In genomic region chr7:27602835-27603234, GRCm38 (mm10) we compare ENCODE assay signal across 14 mouse cellular contexts. TPM values are rescaled to one million over a fixed set of nuclear protein-coding genes. Genes with fewer than 3 reads are reported as not detected.
DNase-seq lines count a peak whose midpoint lies in the region; ATAC-seq and TF ChIP-seq lines count a peak whose summit lies in the region.
"Had no signal": no experiment of that assay in that cellular context is flagged by ENCODE, and none has a peak within 500 bp of the region (broad histone marks: within the 10 kb centered on the region; RNA-seq: fewer than 3 reads in every experiment).

No protein-coding gene starts in this region.

- peak overlapping the region; percentile 85 for H3K27ac ChIP-seq in forebrain, embryonic 15.5 days (replicated peaks)
- no peak overlapping the region for H3K27ac ChIP-seq in forebrain, embryonic 10.5 days
- H3K27ac ChIP-seq in layer of hippocampus, adult 2 months: peak overlapping the region; percentile 93
- no peak overlapping the region for H3K27ac ChIP-seq in CH12.LX (ENCODE audit: insufficient read depth, low read depth)
- peak overlapping the region; percentile 50; the same call in 1 of the 2 replicates for H3K27ac ChIP-seq in intestine, embryonic 16.5 days (ENCODE audit: low read length)

- H3K9me3 ChIP-seq in forebrain, embryonic 15.5 days: no peaks in the 10 kb centered on the region
- no peaks in the 10 kb centered on the region for H3K9me3 ChIP-seq in forebrain, embryonic 10.5 days
- no peaks in the 10 kb centered on the region for H3K9me3 ChIP-seq in CH12.LX (replicated peaks; ENCODE audit: low read length)
- H3K9me3 ChIP-seq in intestine, embryonic 16.5 days (ENCODE audit: control insufficient read depth, low read length): no peaks in the 10 kb centered on the region

- no peak for ATAC-seq in forebrain, embryonic 15.5 days (replicated peaks)
- peak; percentile 52 for ATAC-seq in intestine, embryonic 16.5 days
- ATAC-seq: inflammation-experienced regulatory T-cells, adult 6 months had no signal

- no peak for TF ChIP-seq EP300 in CH12.LX (IDR thresholded peaks at IDR 0.05; ENCODE audit: low read length)

- in situ Hi-C loops in CH12.LX (cut with MboI; ENCODE audit: low pct_ligation_motif_present, low pct_unique_long_range_greater_than_20kb, low sequenced_read_pairs): no loop called here

- dilution Hi-C loops in CH12.LX (cut with MboI; ENCODE audit: extremely low pct_ligation_motif_present, extremely low pct_unique_long_range_greater_than_20kb, low sequenced_read_pairs): no loop called here

- DNase-seq in forebrain, embryonic 10.5 days (ENCODE audit: extremely low spot score, low spot score): no peak
- DNase-seq in layer of hippocampus, adult 2 months (ENCODE audit: low spot score in 2 of 2): no peak
- DNase-seq in layer of hippocampus, postnatal 10 days (ENCODE audit: low spot score in 2 of 2): no peak
- DNase-seq in CH12.LX (ENCODE audit: extremely low read depth): no peak
- no peak for DNase-seq in frontal cortex, postnatal 14 days (ENCODE audit: low spot score in 2 of 2)
- DNase-seq in urinary bladder, postnatal 36 days (ENCODE audit: low spot score in 2 of 2): no peak
- DNase-seq: lung, adult 2 months; right cerebral cortex, postnatal 4 days; thymus, postnatal 36 days had no signal

- no peak overlapping the region for H3K4me2 ChIP-seq in forebrain, embryonic 15.5 days (replicated peaks)
- no peak overlapping the region for H3K4me2 ChIP-seq in CH12.LX (ENCODE audit: insufficient read depth, low read depth, poor library complexity, severe bottlenecking)
- H3K4me2 ChIP-seq in intestine, embryonic 16.5 days (ENCODE audit: low read depth, low read length): no peak overlapping the region

- H3K4me3 ChIP-seq in forebrain, embryonic 15.5 days: no peak overlapping the region
- H3K4me3 ChIP-seq in forebrain, embryonic 10.5 days: no peak overlapping the region
- H3K4me3 ChIP-seq in layer of hippocampus, adult 2 months: no peak overlapping the region
- H3K4me3 ChIP-seq in CH12.LX (replicated peaks in 1 of 3; ENCODE audit: low read depth in 2 of 3, low read length in 2 of 3, poor library complexity in 1 of 3): no peak overlapping the region
- H3K4me3 ChIP-seq in intestine, embryonic 16.5 days (ENCODE audit: low read length): no peak overlapping the region

- no peaks in the 10 kb centered on the region; the same call in none of the 2 replicates for H3K79me2 ChIP-seq in CH12.LX (replicated peaks; ENCODE audit: control insufficient read depth, extremely low read depth, insufficient read depth, poor library complexity, severe bottlenecking)

- H3K9ac ChIP-seq in forebrain, embryonic 15.5 days (replicated peaks): no peak overlapping the region
- no peak overlapping the region for H3K9ac ChIP-seq in CH12.LX (ENCODE audit: insufficient read depth, low read depth)
- no peak overlapping the region for H3K9ac ChIP-seq in intestine, embryonic 16.5 days (ENCODE audit: low read depth, low read length)

- TF ChIP-seq CTCF in layer of hippocampus, adult 2 months (conservative IDR thresholded peaks at IDR 0.05): no peak
- no peak for TF ChIP-seq CTCF in CH12.LX (conservative IDR thresholded peaks at IDR 0.05 in 1 of 2, IDR thresholded peaks at IDR 0.05 in 1 of 2; ENCODE audit: low read depth in 2 of 2, low read length in 2 of 2)

- H3K4me1 ChIP-seq in forebrain, embryonic 15.5 days: peaks cover 74% of the 10 kb centered on the region
- H3K4me1 ChIP-seq in forebrain, embryonic 10.5 days: peaks cover 26% of the 10 kb centered on the region
- peaks cover 0 to 99% of the 10 kb centered on the region in 2 experiments; a peak in 2 of 4 replicates for H3K4me1 ChIP-seq in CH12.LX (ENCODE audit: control insufficient read depth in 1 of 2, insufficient read depth in 2 of 2)
- peaks cover 35% of the 10 kb centered on the region for H3K4me1 ChIP-seq in intestine, embryonic 16.5 days (ENCODE audit: control insufficient read depth, insufficient read depth, low read length)

- H3K36me3 ChIP-seq in forebrain, embryonic 15.5 days: no peaks in the 10 kb centered on the region
- 0 out of 2 replicates have a peak, but pooled peaks cover 4% of the 10 kb centered on the region for H3K36me3 ChIP-seq in forebrain, embryonic 10.5 days (replicated peaks)
- H3K36me3 ChIP-seq in CH12.LX (replicated peaks in 1 of 2; ENCODE audit: control insufficient read depth in 1 of 2, insufficient read depth in 1 of 2, low read length in 1 of 2): peaks cover 0 to 46% of the 10 kb centered on the region in 2 experiments
- 0 out of 2 replicates have a peak, but pooled peaks cover 2% of the 10 kb centered on the region for H3K36me3 ChIP-seq in intestine, embryonic 16.5 days (ENCODE audit: control insufficient read depth, insufficient read depth, low read length)

- no peaks in the 10 kb centered on the region for H3K27me3 ChIP-seq in forebrain, embryonic 15.5 days
- no peaks in the 10 kb centered on the region for H3K27me3 ChIP-seq in forebrain, embryonic 10.5 days (ENCODE audit: poor library complexity, severe bottlenecking)
- no peaks in the 10 kb centered on the region for H3K27me3 ChIP-seq in CH12.LX (replicated peaks)
- no peaks in the 10 kb centered on the region for H3K27me3 ChIP-seq in intestine, embryonic 16.5 days (replicated peaks; ENCODE audit: control insufficient read depth, insufficient read depth, low read length)

- no peak for TF ChIP-seq POLR2A in CH12.LX (IDR thresholded peaks at IDR 0.05; ENCODE audit: low read depth, low read length)

- 90% methylated on average over 7 of the region's 7 CpGs for WGBS in forebrain, embryonic 15.5 days
- WGBS in forebrain, embryonic 10.5 days: 93% methylated on average over 7 of the region's 7 CpGs
- 60% methylated on average over 7 of the region's 7 CpGs for WGBS in intestine, embryonic 16.5 days

- no peak for TF ChIP-seq RAD21 in CH12.LX (IDR thresholded peaks at IDR 0.05; ENCODE audit: low read depth, low read length)

TF ChIP-seq in CH12.LX, 34 proteins besides CTCF, POLR2A, EP300 and RAD21:
- TF ChIP-seq ETS1 (conservative IDR thresholded peaks at IDR 0.05; ENCODE audit: low read depth, low read length): 0 out of 2 replicates have a peak, but pooled peaks have one; percentile 39
- TF ChIP-seq CHD1 (IDR thresholded peaks at IDR 0.05; ENCODE audit: low read depth, low read length): no peak
- TF ChIP-seq SIN3A (IDR thresholded peaks at IDR 0.05; ENCODE audit: low read length): peak; percentile 35; the same call in 1 of the 2 replicates

RNA-seq across cellular contexts. Expression of gene Akt2, which starts 11.5 kb away (rescaled TPM):
- 94.2 and 97.1 TPM in 2 replicates for polyA plus RNA-seq in forebrain, embryonic 15.5 days (2015; fragmentation: Nextera tagmentation; extraction: Ambion mirVana)
- 73.3 and 78.8 TPM in 2 replicates for polyA plus RNA-seq in forebrain, embryonic 10.5 days (2016; fragmentation: Nextera tagmentation; extraction: Ambion mirVana)
- 10 to 100 TPM; 87.0 to 99.1 TPM for total RNA-seq in layer of hippocampus, adult 2 months (2021)
- 10 to 100 TPM; 92.7 to 94.8 TPM for total RNA-seq in layer of hippocampus, postnatal 10 days (2021)
- total RNA-seq in CH12.LX (2012; rRNA removed) (40.3 and 41.8 TPM in 2 replicates), CH12.LX (2014; rRNA removed) (39.3 and 39.5 TPM in 2 replicates)
- 77.1 and 77.3 TPM in 2 replicates for polyA plus RNA-seq in CH12.LX (2012; ENCODE audit: insufficient read length, low read depth)
- polyA plus RNA-seq in intestine, embryonic 16.5 days (2015; fragmentation: Nextera tagmentation; extraction: Ambion mirVana): 58.5 and 60.3 TPM in 2 replicates

RNA-seq across cellular contexts. Expression of gene 2310022A10Rik, which starts 49.8 kb away (rescaled TPM):
- polyA plus RNA-seq in forebrain, embryonic 15.5 days (2015; fragmentation: Nextera tagmentation; extraction: Ambion mirVana): 36.9 and 38.9 TPM in 2 replicates
- 38.8 and 39.3 TPM in 2 replicates for polyA plus RNA-seq in forebrain, embryonic 10.5 days (2016; fragmentation: Nextera tagmentation; extraction: Ambion mirVana)
- 10 to 100 TPM; 25.5 to 25.6 TPM for total RNA-seq in layer of hippocampus, adult 2 months (2021)
- 10 to 100 TPM; 21.4 to 26.2 TPM for total RNA-seq in layer of hippocampus, postnatal 10 days (2021)
- total RNA-seq in CH12.LX (2012; rRNA removed) (7.0 and 7.8 TPM in 2 replicates), CH12.LX (2014; rRNA removed) (7.2 and 8.6 TPM in 2 replicates)
- 27.1 and 30.7 TPM in 2 replicates for polyA plus RNA-seq in CH12.LX (2012; ENCODE audit: insufficient read length, low read depth)
- polyA plus RNA-seq in intestine, embryonic 16.5 days (2015; fragmentation: Nextera tagmentation; extraction: Ambion mirVana): 21.5 and 21.8 TPM in 2 replicates

RNA-seq across cellular contexts. Expression of gene Pld3, which starts 49.8 kb away (rescaled TPM):
- polyA plus RNA-seq in forebrain, embryonic 15.5 days (2015; fragmentation: Nextera tagmentation; extraction: Ambion mirVana): 95.7 and 106 TPM in 2 replicates
- polyA plus RNA-seq in forebrain, embryonic 10.5 days (2016; fragmentation: Nextera tagmentation; extraction: Ambion mirVana): 41.9 and 42.0 TPM in 2 replicates
- 100 to 1,000 TPM; 573 to 583 TPM for total RNA-seq in layer of hippocampus, adult 2 months (2021)
- total RNA-seq in layer of hippocampus, postnatal 10 days (2021): 100 to 1,000 TPM; 468 to 470 TPM
- 16.2 and 21.1 TPM in 2 replicates for total RNA-seq in CH12.LX (2012; rRNA removed)
- 6.0 and 6.2 TPM in 2 replicates for total RNA-seq in CH12.LX (2014; rRNA removed)
- 13.5 and 14.1 TPM in 2 replicates for polyA plus RNA-seq in CH12.LX (2012; ENCODE audit: insufficient read length, low read depth)
- polyA plus RNA-seq in intestine, embryonic 16.5 days (2015; fragmentation: Nextera tagmentation; extraction: Ambion mirVana): 65.6 and 73.0 TPM in 2 replicates

RNA-seq across cellular contexts. Expression of gene Ttc9b, which starts 50.9 kb away (rescaled TPM):
- 64.1 and 66.2 TPM in 2 replicates for polyA plus RNA-seq in forebrain, embryonic 15.5 days (2015; fragmentation: Nextera tagmentation; extraction: Ambion mirVana)
- polyA plus RNA-seq in forebrain, embryonic 10.5 days (2016; fragmentation: Nextera tagmentation; extraction: Ambion mirVana): 2.8 and 3.7 TPM in 2 replicates
- 10 to 100 TPM; 42.6 to 47.5 TPM for total RNA-seq in layer of hippocampus, adult 2 months (2021)
- total RNA-seq in layer of hippocampus, postnatal 10 days (2021): 100 to 1,000 TPM; 106 to 114 TPM
- total RNA-seq in CH12.LX (2012; rRNA removed) (0.08 TPM in 1 of 2 replicates, not detected in the other), CH12.LX (2014; rRNA removed) (not detected in 2 replicates)
- polyA plus RNA-seq in CH12.LX (2012; ENCODE audit: insufficient read length, low read depth): not detected in 2 replicates
- polyA plus RNA-seq in intestine, embryonic 16.5 days (2015; fragmentation: Nextera tagmentation; extraction: Ambion mirVana): 1.5 and 1.8 TPM in 2 replicates
- total RNA-seq: gastrocnemius, adult 8-10 months had no signal
- polyA plus RNA-seq: heart, postnatal 0 days; inflammation-experienced regulatory T-cells, adult 6 months; lung, adult 2 months had no signal

Comparison
In these comparisons a context has a peak if more than half of its experiments do, and no peak if none do; other contexts are left out.
1. H3K27ac ChIP-seq: peak in forebrain, embryonic 15.5 days (single experiment), layer of hippocampus, adult 2 months (single experiment) and intestine, embryonic 16.5 days (single experiment); none in forebrain, embryonic 10.5 days (single experiment) and CH12.LX (single experiment).